Mouse (Mus musculus): Measurements from ENCODE around the gene C87436. TPM values are rescaled to one million over a fixed set of nuclear protein-coding genes. Genes with fewer than 3 reads are reported as not detected.
"Not testable (repeated sequence)": the region's sequence is repeated elsewhere in the genome, so short reads cannot be mapped to it uniquely, and the experiment has no call there.

The C87436 gene
- polyA plus RNA-seq, 1 experiment from 2014 or later = 25.6 TPM

DNA sequence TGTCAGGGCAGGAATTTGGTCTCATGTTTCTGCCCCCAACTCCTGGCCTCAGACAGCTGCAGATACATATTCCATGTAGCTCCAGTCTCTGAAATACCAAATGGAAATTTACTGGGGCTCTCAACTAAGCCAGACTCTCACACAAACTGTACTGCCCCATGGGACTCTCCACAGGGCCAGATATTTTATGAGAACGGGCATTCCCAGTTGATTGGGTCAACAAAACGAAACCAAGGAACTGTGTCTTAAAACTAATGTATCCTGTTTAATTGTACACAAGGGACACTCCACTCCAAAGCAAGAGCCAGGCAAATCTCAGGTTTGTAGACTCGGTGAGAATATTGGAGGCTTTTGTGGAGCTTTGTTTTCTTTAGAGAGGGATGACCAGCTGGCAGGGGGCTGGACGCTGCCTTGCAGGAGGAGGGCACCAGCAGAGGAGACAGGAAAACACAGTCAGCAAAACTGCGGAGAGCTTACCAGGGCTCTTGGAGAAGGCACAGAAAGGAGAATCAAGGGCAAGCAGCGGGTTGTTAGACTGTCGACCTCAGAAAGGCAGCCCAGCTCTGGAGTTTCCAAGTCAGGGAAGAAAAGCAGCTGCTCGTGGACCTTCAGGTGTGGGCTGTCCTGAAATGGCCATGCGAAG is 42.1 kb downstream of the C87436 start:
- peak overlapping the region; percentile 11; the same call in 1 of the 2 replicates for H3K9ac ChIP-seq (ENCODE audit: low read depth, low read length)
- H3K36me3 ChIP-seq (ENCODE audit: control insufficient read depth, insufficient read depth, low read length) = no peaks in the 10 kb centered on the region
- no peak overlapping the region for H3K27ac ChIP-seq (ENCODE audit: low read depth, low read length)
- ATAC-seq (ENCODE audit: low FRiP score) (no peak), DNase-seq (ENCODE audit: low spot score) (peak; percentile 30)
- no peak overlapping the region for H3K4me3 ChIP-seq (ENCODE audit: low read depth, low read length)
- H3K4me2 ChIP-seq (replicated peaks; ENCODE audit: low read depth, low read length) = no peak overlapping the region
- H3K27me3 ChIP-seq (ENCODE audit: control insufficient read depth, insufficient read depth, low read length) = no peaks in the 10 kb centered on the region
- H3K9me3 ChIP-seq (ENCODE audit: control insufficient read depth, low read length) = no peaks in the 10 kb centered on the region
- 41% methylated on average over 9 of the region's 9 CpGs for WGBS
- no peaks in the 10 kb centered on the region for H3K4me1 ChIP-seq (replicated peaks; ENCODE audit: control insufficient read depth, insufficient read depth, low read length)

DNA sequence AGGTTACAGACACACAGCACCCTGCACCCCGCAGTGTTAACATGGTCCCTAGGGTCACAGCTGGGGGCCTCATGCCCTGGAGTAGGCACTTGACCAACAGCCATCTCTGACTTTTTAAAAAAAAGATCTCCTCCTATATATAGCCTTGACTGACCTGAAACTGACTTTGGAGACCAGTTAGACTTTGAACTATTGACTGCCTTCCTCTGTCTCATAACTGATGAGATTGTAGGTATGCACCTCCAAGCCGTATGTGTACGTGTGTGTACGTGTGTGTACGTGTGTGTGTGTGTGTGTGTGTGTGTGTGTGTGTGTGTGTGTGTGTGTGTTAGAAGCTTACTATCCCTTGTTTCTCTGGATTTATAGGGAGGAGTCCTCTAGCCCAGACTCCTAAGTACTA is 43.7 kb downstream of the C87436 start:
- ATAC-seq (ENCODE audit: low FRiP score) (no peak), DNase-seq (ENCODE audit: low spot score) (no peak)
- Histone ChIP-seq H3K27me3 (ENCODE audit: control insufficient read depth, insufficient read depth, low read length) (no peaks in the 10 kb centered on the region), H3K36me3 (ENCODE audit: control insufficient read depth, insufficient read depth, low read length) (no peaks in the 10 kb centered on the region), H3K9me3 (ENCODE audit: control insufficient read depth, low read length) (no peaks in the 10 kb centered on the region), H3K4me1 (replicated peaks; ENCODE audit: control insufficient read depth, insufficient read depth, low read length) (no peaks in the 10 kb centered on the region), H3K27ac (ENCODE audit: low read depth, low read length) (no peak overlapping the region), H3K4me2 (replicated peaks; ENCODE audit: low read depth, low read length) (no peak overlapping the region), H3K4me3 (ENCODE audit: low read depth, low read length) (no peak overlapping the region), H3K9ac (ENCODE audit: low read depth, low read length) (no peak overlapping the region)
- WGBS = 95% methylated on average over 5 of the region's 5 CpGs

DNA sequence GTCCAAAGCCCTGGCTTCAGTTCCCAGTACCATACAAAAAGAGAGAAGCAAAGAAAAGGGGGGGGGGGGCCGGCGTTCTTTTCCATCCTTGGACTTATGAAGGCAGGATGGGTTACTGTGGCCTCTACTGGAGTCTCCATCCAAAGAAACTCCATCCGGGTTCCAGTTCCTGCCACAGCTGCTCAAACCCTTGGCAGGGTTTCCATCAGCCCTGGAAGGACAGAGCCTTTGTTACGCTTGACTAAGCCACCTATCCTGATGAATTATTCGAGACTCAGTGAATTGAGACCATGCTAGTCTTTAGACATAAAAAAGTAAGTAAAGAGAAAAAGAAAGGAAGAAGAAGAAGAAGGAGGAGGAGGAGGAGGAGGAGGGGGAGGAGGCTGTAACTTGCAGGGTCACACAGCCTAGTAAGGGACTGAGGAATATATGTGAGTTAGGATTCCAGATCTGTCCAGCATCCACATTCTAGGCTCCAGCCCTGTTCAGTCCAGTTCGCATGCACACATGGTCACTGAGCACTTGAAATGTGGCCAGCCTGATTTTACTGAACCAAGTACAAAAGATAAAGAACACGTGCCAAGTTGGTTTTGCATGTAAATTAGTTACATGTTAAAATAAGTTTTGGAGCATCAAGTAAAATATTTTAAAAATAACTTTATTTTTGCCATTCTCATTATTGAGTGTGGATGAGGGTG is 47.9 kb downstream of the C87436 start:
- Histone ChIP-seq H3K36me3 (ENCODE audit: control insufficient read depth, insufficient read depth, low read length) (no peaks in the 10 kb centered on the region), H3K9me3 (ENCODE audit: control insufficient read depth, low read length) (no peaks in the 10 kb centered on the region), H3K4me2 (replicated peaks; ENCODE audit: low read depth, low read length) (no peak overlapping the region), H3K9ac (ENCODE audit: low read depth, low read length) (no peak overlapping the region), H3K27ac (ENCODE audit: low read depth, low read length) (no peak overlapping the region), H3K4me3 (ENCODE audit: low read depth, low read length) (no peak overlapping the region), H3K4me1 (replicated peaks; ENCODE audit: control insufficient read depth, insufficient read depth, low read length) (peaks cover 4% of the 10 kb centered on the region), H3K27me3 (ENCODE audit: control insufficient read depth, insufficient read depth, low read length) (no peaks in the 10 kb centered on the region)
- WGBS = 80% methylated on average over 6 of the region's 7 CpGs
- ATAC-seq (ENCODE audit: low FRiP score) (no peak), DNase-seq (ENCODE audit: low spot score) (no peak)

DNA sequence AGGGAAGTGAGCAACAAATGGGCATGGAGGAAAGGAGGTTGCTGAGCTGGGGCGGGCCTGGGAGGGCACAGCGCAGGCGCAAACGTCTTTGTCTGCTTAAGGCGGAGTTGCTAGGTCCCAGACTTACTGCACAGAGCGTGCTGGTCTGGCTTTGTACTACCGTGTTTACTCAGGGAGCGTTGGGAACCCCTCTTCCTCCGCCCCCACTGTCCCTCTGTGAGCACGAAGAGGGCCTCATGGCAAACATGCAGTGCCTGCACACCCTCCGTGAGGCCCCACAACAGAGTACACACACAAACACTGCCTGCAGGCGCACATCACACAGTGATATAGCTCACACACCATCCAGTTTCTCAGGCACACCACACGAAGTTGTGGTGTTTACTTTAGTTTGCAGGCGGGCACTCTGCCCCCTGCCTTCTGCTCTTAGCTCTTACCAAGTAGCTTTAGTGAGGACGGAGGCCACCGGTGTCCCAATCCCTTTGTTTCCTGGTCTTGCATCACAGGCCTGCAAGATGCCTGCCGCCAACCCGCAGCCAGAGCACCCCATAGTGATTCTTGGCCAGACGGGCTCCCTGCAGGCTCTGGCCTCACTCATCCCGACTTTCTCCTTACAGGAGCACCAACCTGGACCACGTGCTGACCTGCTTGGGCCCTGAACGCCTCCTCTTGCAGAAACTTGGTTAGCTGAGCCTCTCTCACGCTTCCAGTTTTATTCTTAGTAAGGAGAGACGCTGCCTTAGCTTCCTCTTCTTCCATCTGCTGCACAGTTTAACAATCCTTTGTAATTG is 49.4 kb downstream of the C87436 start:
- ATAC-seq (ENCODE audit: low FRiP score) = peak; percentile 94
- DNase-seq (ENCODE audit: low spot score) = peak; percentile 86
- no peaks in the 10 kb centered on the region for H3K36me3 ChIP-seq (ENCODE audit: control insufficient read depth, insufficient read depth, low read length)
- 10% methylated on average over 24 of the region's 24 CpGs for WGBS
- H3K4me2 ChIP-seq (replicated peaks; ENCODE audit: low read depth, low read length) = peak overlapping the region; percentile 25; the same call in 1 of the 2 replicates
- peaks cover 4% of the 10 kb centered on the region for H3K4me1 ChIP-seq (replicated peaks; ENCODE audit: control insufficient read depth, insufficient read depth, low read length)
- no peaks in the 10 kb centered on the region for H3K27me3 ChIP-seq (ENCODE audit: control insufficient read depth, insufficient read depth, low read length)
- H3K4me3 ChIP-seq (ENCODE audit: low read depth, low read length) = no peak overlapping the region
- peak overlapping the region; percentile 93 for H3K27ac ChIP-seq (ENCODE audit: low read depth, low read length)
- peak overlapping the region; percentile 64 for H3K9ac ChIP-seq (ENCODE audit: low read depth, low read length)
- H3K9me3 ChIP-seq (ENCODE audit: control insufficient read depth, low read length) = no peaks in the 10 kb centered on the region

DNA sequence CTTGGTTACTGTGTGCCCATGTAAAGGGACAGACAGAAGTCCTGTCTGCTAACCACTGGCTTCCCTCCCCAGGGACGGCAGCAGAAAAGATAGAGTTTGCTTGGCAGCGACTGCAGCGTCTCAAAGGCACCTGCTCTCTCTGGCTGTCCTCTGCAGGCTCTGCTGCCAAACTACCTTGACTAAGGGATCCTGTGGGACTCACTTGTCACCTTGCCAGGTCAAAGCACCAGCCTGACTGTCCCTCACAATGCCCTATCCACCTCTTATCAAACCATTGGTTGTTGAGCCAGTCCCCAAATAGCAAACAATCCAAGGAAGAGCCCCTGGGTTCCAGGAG is 49.9 kb downstream of the C87436 start:
- H3K27ac ChIP-seq (ENCODE audit: low read depth, low read length) = peak overlapping the region; percentile 93
- 44% methylated on average over 3 of the region's 3 CpGs for WGBS
- peak overlapping the region; percentile 64 for H3K9ac ChIP-seq (ENCODE audit: low read depth, low read length)
- no peaks in the 10 kb centered on the region for H3K27me3 ChIP-seq (ENCODE audit: control insufficient read depth, insufficient read depth, low read length)
- DNase-seq (ENCODE audit: low spot score) (no peak), ATAC-seq (ENCODE audit: low FRiP score) (no peak)
- H3K4me2 ChIP-seq (replicated peaks; ENCODE audit: low read depth, low read length) = no peak overlapping the region
- H3K36me3 ChIP-seq (ENCODE audit: control insufficient read depth, insufficient read depth, low read length) = no peaks in the 10 kb centered on the region
- no peaks in the 10 kb centered on the region for H3K9me3 ChIP-seq (ENCODE audit: control insufficient read depth, low read length)
- no peak overlapping the region for H3K4me3 ChIP-seq (ENCODE audit: low read depth, low read length)
- peaks cover 4% of the 10 kb centered on the region for H3K4me1 ChIP-seq (replicated peaks; ENCODE audit: control insufficient read depth, insufficient read depth, low read length)

DNA sequence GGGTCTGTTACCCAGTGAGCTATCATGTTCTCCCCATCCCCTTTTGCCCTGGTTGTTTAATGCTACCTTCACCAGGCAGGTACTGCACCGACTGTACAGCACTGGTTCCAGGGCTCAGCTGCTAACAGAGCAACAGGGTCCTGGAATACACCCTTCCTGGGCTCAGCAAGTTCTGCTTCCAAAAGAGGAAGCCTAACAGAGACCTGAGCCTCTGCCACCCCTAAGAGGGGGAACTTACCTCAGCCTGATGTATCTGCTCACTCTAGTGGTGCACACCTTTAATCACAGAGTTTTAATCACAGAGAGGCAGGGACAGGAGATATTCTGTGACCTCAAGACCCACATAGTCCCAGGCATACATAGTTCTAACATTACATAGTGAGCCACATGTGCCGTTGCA is 51.8 kb downstream of the C87436 start:
- Histone ChIP-seq H3K4me3 (ENCODE audit: low read depth, low read length) (no peak overlapping the region), H3K4me2 (replicated peaks; ENCODE audit: low read depth, low read length) (no peak overlapping the region), H3K36me3 (ENCODE audit: control insufficient read depth, insufficient read depth, low read length) (no peaks in the 10 kb centered on the region), H3K9me3 (ENCODE audit: control insufficient read depth, low read length) (no peaks in the 10 kb centered on the region), H3K4me1 (replicated peaks; ENCODE audit: control insufficient read depth, insufficient read depth, low read length) (peaks cover 4% of the 10 kb centered on the region), H3K27ac (ENCODE audit: low read depth, low read length) (no peak overlapping the region), H3K9ac (ENCODE audit: low read depth, low read length) (no peak overlapping the region), H3K27me3 (ENCODE audit: control insufficient read depth, insufficient read depth, low read length) (no peaks in the 10 kb centered on the region)
- ATAC-seq (ENCODE audit: low FRiP score) = no peak
- WGBS = 96% methylated on average over 2 of the region's 2 CpGs
- DNase-seq (ENCODE audit: low spot score) = no peak

DNA sequence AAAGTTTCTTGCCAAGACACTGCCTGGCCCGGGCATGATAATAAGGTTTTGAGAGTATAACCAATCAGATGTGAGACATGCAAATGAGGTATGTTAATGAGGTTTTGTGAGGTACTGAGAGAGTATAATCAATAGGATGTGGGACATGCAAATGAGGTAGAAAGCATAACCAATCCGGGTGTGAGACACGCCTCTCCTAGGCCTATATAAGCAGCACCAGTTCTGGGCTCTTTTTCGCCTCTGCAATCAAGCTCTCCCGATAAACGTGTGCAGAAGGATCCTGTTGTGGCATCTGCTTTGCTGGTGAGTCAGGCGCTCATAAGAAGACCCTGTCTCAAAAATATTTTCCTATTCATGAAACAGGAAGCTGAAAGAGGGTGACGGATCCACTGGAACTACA is 52.2 kb downstream of the C87436 start:
- not testable (repeated sequence) for ATAC-seq (ENCODE audit: low FRiP score); H3K27me3 ChIP-seq (ENCODE audit: control insufficient read depth, insufficient read depth, low read length); H3K36me3 ChIP-seq (ENCODE audit: control insufficient read depth, insufficient read depth, low read length); DNase-seq (ENCODE audit: low spot score); H3K4me3 ChIP-seq (ENCODE audit: low read depth, low read length); H3K4me2 ChIP-seq (replicated peaks; ENCODE audit: low read depth, low read length); H3K9me3 ChIP-seq (ENCODE audit: control insufficient read depth, low read length); H3K9ac ChIP-seq (ENCODE audit: low read depth, low read length); H3K4me1 ChIP-seq (replicated peaks; ENCODE audit: control insufficient read depth, insufficient read depth, low read length); H3K27ac ChIP-seq (ENCODE audit: low read depth, low read length)
- WGBS = 94% methylated on average over 8 of the region's 8 CpGs

DNA sequence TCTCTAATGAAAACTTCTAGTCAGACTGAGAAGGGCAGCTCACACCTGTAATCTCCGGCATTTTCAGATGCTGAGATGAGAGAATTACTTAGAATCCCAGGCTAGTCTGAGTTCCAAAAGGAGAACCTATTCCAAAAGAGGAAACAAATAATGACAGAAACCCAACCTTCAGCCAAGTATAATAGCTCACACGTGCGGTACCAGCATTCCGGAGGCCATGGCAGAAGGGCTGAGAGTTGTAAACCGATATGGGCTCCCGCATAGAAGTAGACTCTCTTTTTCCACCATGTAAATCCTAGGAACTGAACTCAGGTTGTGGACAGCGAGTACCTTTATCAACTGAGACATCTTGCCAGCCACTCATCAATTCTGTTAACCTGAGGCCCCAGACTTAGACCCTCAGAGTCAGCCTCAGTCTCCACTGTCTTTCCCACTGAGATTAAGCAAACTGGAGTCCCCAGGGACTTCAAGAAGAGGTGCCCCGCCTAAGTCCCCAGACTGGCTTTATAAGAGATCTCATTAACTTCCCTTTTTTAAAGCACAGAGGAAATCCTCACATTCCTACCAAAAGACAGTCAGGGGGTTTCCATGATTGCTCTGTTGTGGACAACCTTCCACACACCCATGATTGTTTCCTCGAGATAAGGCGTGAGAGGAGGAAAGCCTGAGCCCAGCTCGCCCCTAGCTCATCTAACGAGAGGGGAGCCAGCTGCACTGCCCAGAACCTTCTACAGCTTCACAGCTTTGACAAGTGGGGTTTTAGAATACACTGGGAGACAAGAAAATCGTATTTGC is 55.5 kb downstream of the C87436 start:
- Histone ChIP-seq H3K4me3 (ENCODE audit: low read depth, low read length) (no peak overlapping the region), H3K4me1 (replicated peaks; ENCODE audit: control insufficient read depth, insufficient read depth, low read length) (no peaks in the 10 kb centered on the region), H3K4me2 (replicated peaks; ENCODE audit: low read depth, low read length) (no peak overlapping the region), H3K27me3 (ENCODE audit: control insufficient read depth, insufficient read depth, low read length) (no peaks in the 10 kb centered on the region), H3K27ac (ENCODE audit: low read depth, low read length) (no peak overlapping the region), H3K9ac (ENCODE audit: low read depth, low read length) (no peak overlapping the region), H3K36me3 (ENCODE audit: control insufficient read depth, insufficient read depth, low read length) (no peaks in the 10 kb centered on the region), H3K9me3 (ENCODE audit: control insufficient read depth, low read length) (no peaks in the 10 kb centered on the region)
- 74% methylated on average over 13 of the region's 13 CpGs for WGBS
- DNase-seq (ENCODE audit: low spot score) (no peak), ATAC-seq (ENCODE audit: low FRiP score) (no peak)

All from hindbrain, embryonic 11.5 days (tissue).